Mouse (Mus musculus): ENCODE measurements around the gene Alox12e.

- TF ChIP-seq CTCF (IDR thresholded peaks at IDR 0.05; ENCODE audit: low read depth, low read length) (no peak), TAL1 (conservative IDR thresholded peaks at IDR 0.05; ENCODE audit: low read depth, low read length) (no peak)
These were observed 56.6 kb downstream of the Alox12e start for GRCm38 (mm10) chr11:70265819-70266218.

All from G1E (cell line).